Mouse (Mus musculus): Measurements from ENCODE around the gene Fam196b. TPM values are rescaled to one million over a fixed set of nuclear protein-coding genes. Genes with fewer than 3 reads are reported as not detected.

The Fam196b gene
- not detected in 2 replicates for polyA plus RNA-seq (2012)

GRCm38 (mm10) chr11:34314534-34315379 is at the start of gene Fam196b:
Gene Fam196b, plus strand, starts transcription at chr11:34314822.

Other genes starting within 250 kb of the Fam196b start
- not detected in 2 replicates for gene 4930469K13Rik, start 216.3 kb upstream of the Fam196b start, polyA plus RNA-seq (2012)
- not detected in 2 replicates for gene Foxi1, start 106.7 kb upstream of the Fam196b start, polyA plus RNA-seq (2012)